Mouse (Mus musculus) heart, embryonic 13.5 days (tissue): Measurements from ENCODE around the gene Neurod6. TPM values are rescaled to one million over a fixed set of nuclear protein-coding genes. Genes with fewer than 3 reads are reported as not detected.
A peak's percentile ranks its signal among the peaks of the same experiment; 100 is the strongest.

Experiments used
- ATAC-seq: fragments of 200-750 bp; cut with Nextera tagmentation; 2 replicates; pipeline ENCODE4 v1.8.0; 2017; ENCODE audit warnings: moderate TSS enrichment; ENCODE audit not compliant: insufficient number of reproducible peaks, low FRiP score, low TSS enrichment; ENCODE audit errors: extremely low read depth
- H3K27ac ChIP-seq: fragments of 300-500 bp; sonication (generic); replicated peaks from 2 replicates; pipeline ENCODE4 v1.5.1; 2015; ENCODE audit warnings: moderate library complexity, mild to moderate bottlenecking, inconsistent platforms
- H3K27me3 ChIP-seq: fragments of 300-500 bp; sonication (generic); replicated peaks from 2 replicates; pipeline ENCODE4 v1.6.1; 2015; ENCODE audit warnings: mild to moderate bottlenecking, inconsistent platforms
- H3K36me3 ChIP-seq: fragments of 300-500 bp; sonication (generic); 2 replicates; pipeline ENCODE4 v1.6.1; 2015; ENCODE audit warnings: mild to moderate bottlenecking, inconsistent platforms
- H3K4me1 ChIP-seq: fragments of 300-500 bp; sonication (generic); 2 replicates; pipeline ENCODE4 v1.6.1; 2015; ENCODE audit warnings: inconsistent platforms
- H3K4me2 ChIP-seq: fragments of 300-500 bp; sonication (generic); 2 replicates; pipeline ENCODE4 v1.6.1; 2015; ENCODE audit warnings: inconsistent platforms, mild to moderate bottlenecking, moderate library complexity
- H3K4me3 ChIP-seq: fragments of 300-500 bp; sonication (generic); 2 replicates; pipeline ENCODE4 v1.5.1; 2015; ENCODE audit warnings: moderate library complexity, mild to moderate bottlenecking, inconsistent platforms
- H3K9ac ChIP-seq: fragments of 300-500 bp; sonication (generic); 2 replicates; pipeline ENCODE4 v1.6.1; 2015; ENCODE audit warnings: inconsistent platforms, mild to moderate bottlenecking, moderate library complexity
- H3K9me3 ChIP-seq: fragments of 300-500 bp; sonication (generic); 2 replicates; pipeline ENCODE4 v1.6.1; 2016; ENCODE audit warnings: inconsistent platforms
- WGBS: fragments of 180-500 bp; shearing (Covaris S2); methylation state at CpG from one replicate; pipeline ENCODE4 v1.1.7; 2015; ENCODE audit warnings: mixed read lengths; 5-methylcytosine and 5-hydroxymethylcytosine counted together
- polyA plus RNA-seq: library from polyadenylated mRNA; unstranded; fragments of >200 nt; fragmentation: Nextera tagmentation; extraction: Ambion mirVana; gene quantifications from 2 replicates; pipeline ENCODE4 v1.2.1, GENCODE M21; 2015

Neurod6 gene
- polyA plus RNA-seq, 1 experiment from 2014 or later = 0.19 TPM

GRCm38 (mm10) chr6:55646111-55646823 lies 34.8 kb downstream of the Neurod6 start:
- Histone ChIP-seq H3K27ac (no peak overlapping the region), H3K27me3 (peaks cover 44% of the 10 kb centered on the region), H3K36me3 (no peaks in the 10 kb centered on the region), H3K9ac (no peak overlapping the region), H3K4me2 (peak overlapping the region; percentile 35; the same call in 1 of the 2 replicates), H3K9me3 (no peaks in the 10 kb centered on the region), H3K4me1 (peaks cover 42% of the 10 kb centered on the region), H3K4me3 (no peak overlapping the region)
- no peak for ATAC-seq
- 55% methylated on average over 14 of the region's 14 CpGs for WGBS

DNA sequence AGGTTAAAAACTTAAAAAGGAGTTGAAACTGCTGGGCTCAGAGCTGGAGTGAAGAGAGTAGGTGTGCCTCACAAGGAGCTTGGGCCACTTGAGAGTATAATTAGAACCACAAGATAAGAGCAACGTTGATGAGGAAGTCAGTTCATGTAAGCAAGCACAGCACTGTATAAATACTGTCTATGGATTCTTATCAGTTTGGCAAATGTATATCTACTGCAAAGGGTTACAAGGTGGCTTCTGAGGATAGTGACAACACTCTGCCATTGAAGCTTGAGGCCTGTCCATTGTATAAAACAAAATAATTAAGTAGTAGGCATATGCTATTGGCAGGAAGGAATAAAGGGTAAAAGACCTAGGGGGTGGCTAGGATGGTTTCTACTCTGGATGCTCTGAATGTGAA lies 46.4 kb downstream of the Neurod6 start:
- no peak overlapping the region for H3K27ac ChIP-seq
- H3K27me3 ChIP-seq = peaks cover 4% of the 10 kb centered on the region; the same call in 1 of the 2 replicates
- no peaks in the 10 kb centered on the region for H3K4me1 ChIP-seq
- no peak overlapping the region for H3K4me3 ChIP-seq
- H3K9ac ChIP-seq = no peak overlapping the region
- H3K4me2 ChIP-seq = no peak overlapping the region
- H3K9me3 ChIP-seq = no peaks in the 10 kb centered on the region
- WGBS = 12% methylated on average over 1 of the region's 1 CpGs
- ATAC-seq = no peak
- no peaks in the 10 kb centered on the region for H3K36me3 ChIP-seq

Other genes with a start within 250 kb of the Neurod6 start
- 3.6 and 3.8 TPM in 2 replicates for gene Adcyap1r1, start 229.3 kb downstream of the Neurod6 start, polyA plus RNA-seq
- not detected in 2 replicates for gene Itprid1, start 155.6 kb upstream of the Neurod6 start, polyA plus RNA-seq